Mouse (Mus musculus): ENCODE results near the gene Afdn. TPM values are rescaled to one million over a fixed set of nuclear protein-coding genes. Genes with fewer than 3 reads are reported as not detected.
A peak's percentile ranks its signal among the peaks of the same experiment; 100 is the strongest.

Afdn gene
- total RNA-seq, 1 experiment: 92.4 TPM

GRCm38 (mm10) chr17:13768531-13768930 is 8.2 kb downstream of the Afdn start:
- Histone ChIP-seq H3K9ac (ENCODE audit: insufficient read depth, low read depth, low read length, poor library complexity, severe bottlenecking) (no peak overlapping the region), H3K4me3 (ENCODE audit: insufficient read depth in 1 of 2, low read depth in 1 of 2, low read length in 2 of 2, poor library complexity in 1 of 2, severe bottlenecking in 1 of 2) (no peak overlapping the region), H3K27ac (ENCODE audit: insufficient read depth, low read depth, low read length, poor library complexity, severe bottlenecking) (no peak overlapping the region), H3K36me3 (ENCODE audit: control insufficient read depth, insufficient read depth, low read length, poor library complexity, severe bottlenecking) (no peaks in the 10 kb centered on the region), H3K9me3 (ENCODE audit: control insufficient read depth, insufficient read depth, low read depth, low read length) (no peaks in the 10 kb centered on the region), H3K4me1 (ENCODE audit: control insufficient read depth in 2 of 2, insufficient read depth in 2 of 2, low read length in 2 of 2, poor library complexity in 1 of 2) (no peaks in the 10 kb centered on the region)
- in situ Hi-C loops (cut with MboI; ENCODE audit: low sequenced_read_pairs in 2 of 2, unreplicated experiment in 2 of 2): no loop called here
- no peak for TF ChIP-seq CHD2 (IDR thresholded peaks at IDR 0.05; ENCODE audit: low read depth, low read length)
- TF ChIP-seq ZC3H11A (IDR thresholded peaks at IDR 0.05; ENCODE audit: borderline replicate concordance, low read depth, low read length): no peak
- TF ChIP-seq MAFK (IDR thresholded peaks at IDR 0.05; ENCODE audit: insufficient read depth, low read depth, low read length): no peak
- no peak for TF ChIP-seq ZNF384 (IDR thresholded peaks at IDR 0.05; ENCODE audit: low read depth, low read length)
- TF ChIP-seq HCFC1 (IDR thresholded peaks at IDR 0.05; ENCODE audit: borderline replicate concordance, insufficient read depth, low read length): no peak
- DNase-seq (ENCODE audit: low read depth, low spot score): no peak

GRCm38 (mm10) chr17:13769256-13769655 is 8.9 kb downstream of the Afdn start:
- Histone ChIP-seq H3K9me3 (ENCODE audit: control insufficient read depth, insufficient read depth, low read depth, low read length) (no peaks in the 10 kb centered on the region), H3K4me3 (ENCODE audit: insufficient read depth in 1 of 2, low read depth in 1 of 2, low read length in 2 of 2, poor library complexity in 1 of 2, severe bottlenecking in 1 of 2) (no peak overlapping the region), H3K9ac (ENCODE audit: insufficient read depth, low read depth, low read length, poor library complexity, severe bottlenecking) (no peak overlapping the region), H3K27ac (ENCODE audit: insufficient read depth, low read depth, low read length, poor library complexity, severe bottlenecking) (no peak overlapping the region), H3K4me1 (ENCODE audit: control insufficient read depth in 2 of 2, insufficient read depth in 2 of 2, low read length in 2 of 2, poor library complexity in 1 of 2) (no peaks in the 10 kb centered on the region), H3K36me3 (ENCODE audit: control insufficient read depth, insufficient read depth, low read length, poor library complexity, severe bottlenecking) (no peaks in the 10 kb centered on the region)
- no peak for DNase-seq (ENCODE audit: low read depth, low spot score)
- in situ Hi-C loops (cut with MboI; ENCODE audit: low sequenced_read_pairs in 2 of 2, unreplicated experiment in 2 of 2): no loop called here
- TF ChIP-seq ZC3H11A (IDR thresholded peaks at IDR 0.05; ENCODE audit: borderline replicate concordance, low read depth, low read length): peak; percentile 37; the same call in 1 of the 2 replicates
- no peak for TF ChIP-seq ZNF384 (IDR thresholded peaks at IDR 0.05; ENCODE audit: low read depth, low read length)

- Histone ChIP-seq H3K4me3 (ENCODE audit: insufficient read depth in 1 of 2, low read depth in 1 of 2, low read length in 2 of 2, poor library complexity in 1 of 2, severe bottlenecking in 1 of 2) (no peak overlapping the region), H3K4me1 (ENCODE audit: control insufficient read depth in 2 of 2, insufficient read depth in 2 of 2, low read length in 2 of 2, poor library complexity in 1 of 2) (no peaks in the 10 kb centered on the region), H3K36me3 (ENCODE audit: control insufficient read depth, insufficient read depth, low read length, poor library complexity, severe bottlenecking) (peaks cover 3% of the 10 kb centered on the region; the same call in 1 of the 2 replicates), H3K9ac (ENCODE audit: insufficient read depth, low read depth, low read length, poor library complexity, severe bottlenecking) (no peak overlapping the region), H3K9me3 (ENCODE audit: control insufficient read depth, insufficient read depth, low read depth, low read length) (peaks cover 1% of the 10 kb centered on the region; the same call in 1 of the 2 replicates), H3K27ac (ENCODE audit: insufficient read depth, low read depth, low read length, poor library complexity, severe bottlenecking) (no peak overlapping the region)
- TF ChIP-seq HCFC1 (IDR thresholded peaks at IDR 0.05; ENCODE audit: borderline replicate concordance, insufficient read depth, low read length): no peak
- no peak for TF ChIP-seq ZNF384 (IDR thresholded peaks at IDR 0.05; ENCODE audit: low read depth, low read length)
- TF ChIP-seq ZC3H11A (IDR thresholded peaks at IDR 0.05; ENCODE audit: borderline replicate concordance, low read depth, low read length): no peak
- no peak for TF ChIP-seq CHD2 (IDR thresholded peaks at IDR 0.05; ENCODE audit: low read depth, low read length)
- TF ChIP-seq MAFK (IDR thresholded peaks at IDR 0.05; ENCODE audit: insufficient read depth, low read depth, low read length): no peak
- in situ Hi-C loops (cut with MboI; ENCODE audit: low sequenced_read_pairs in 2 of 2, unreplicated experiment in 2 of 2): no loop called here
- DNase-seq (ENCODE audit: low read depth, low spot score): no peak
Observed at GRCm38 (mm10) chr17:13777676-13778075, 17.3 kb downstream of the Afdn start.

GRCm38 (mm10) chr17:13778865-13779264 is 18.5 kb downstream of the Afdn start:
- in situ Hi-C loops (cut with MboI; ENCODE audit: low sequenced_read_pairs in 2 of 2, unreplicated experiment in 2 of 2): no loop called here
- H3K27ac ChIP-seq (ENCODE audit: insufficient read depth, low read depth, low read length, poor library complexity, severe bottlenecking): no peak overlapping the region
- TF ChIP-seq CHD2 (IDR thresholded peaks at IDR 0.05; ENCODE audit: low read depth, low read length): no peak
- TF ChIP-seq HCFC1 (IDR thresholded peaks at IDR 0.05; ENCODE audit: borderline replicate concordance, insufficient read depth, low read length): no peak
- no peak for TF ChIP-seq ZC3H11A (IDR thresholded peaks at IDR 0.05; ENCODE audit: borderline replicate concordance, low read depth, low read length)
- TF ChIP-seq MAFK (IDR thresholded peaks at IDR 0.05; ENCODE audit: insufficient read depth, low read depth, low read length): no peak
- TF ChIP-seq ZNF384 (IDR thresholded peaks at IDR 0.05; ENCODE audit: low read depth, low read length): no peak

GRCm38 (mm10) chr17:13781948-13782347 is 21.6 kb downstream of the Afdn start:
- in situ Hi-C loops (cut with MboI; ENCODE audit: low sequenced_read_pairs in 2 of 2, unreplicated experiment in 2 of 2): no loop called here
- no peak for TF ChIP-seq ZC3H11A (IDR thresholded peaks at IDR 0.05; ENCODE audit: borderline replicate concordance, low read depth, low read length)
- TF ChIP-seq MAFK (IDR thresholded peaks at IDR 0.05; ENCODE audit: insufficient read depth, low read depth, low read length): no peak
- no peak for TF ChIP-seq HCFC1 (IDR thresholded peaks at IDR 0.05; ENCODE audit: borderline replicate concordance, insufficient read depth, low read length)
- TF ChIP-seq CHD2 (IDR thresholded peaks at IDR 0.05; ENCODE audit: low read depth, low read length): no peak
- TF ChIP-seq ZNF384 (IDR thresholded peaks at IDR 0.05; ENCODE audit: low read depth, low read length): no peak
- H3K27ac ChIP-seq (ENCODE audit: insufficient read depth, low read depth, low read length, poor library complexity, severe bottlenecking): no peak overlapping the region
- peaks cover 31% of the 10 kb centered on the region for H3K9me3 ChIP-seq (ENCODE audit: control insufficient read depth, insufficient read depth, low read depth, low read length)
- no peak overlapping the region for H3K9ac ChIP-seq (ENCODE audit: insufficient read depth, low read depth, low read length, poor library complexity, severe bottlenecking)
- H3K4me1 ChIP-seq (ENCODE audit: control insufficient read depth in 2 of 2, insufficient read depth in 2 of 2, low read length in 2 of 2, poor library complexity in 1 of 2): no peaks in the 10 kb centered on the region
- peaks cover 15% of the 10 kb centered on the region for H3K36me3 ChIP-seq (ENCODE audit: control insufficient read depth, insufficient read depth, low read length, poor library complexity, severe bottlenecking)
- no peak overlapping the region for H3K4me3 ChIP-seq (ENCODE audit: insufficient read depth in 1 of 2, low read depth in 1 of 2, low read length in 2 of 2, poor library complexity in 1 of 2, severe bottlenecking in 1 of 2)
- DNase-seq (ENCODE audit: low read depth, low spot score): no peak

More at GRCm38 (mm10) chr17:13778865-13779264, 18.5 kb downstream of the Afdn start:
- Histone ChIP-seq H3K9ac (ENCODE audit: insufficient read depth, low read depth, low read length, poor library complexity, severe bottlenecking) (no peak overlapping the region), H3K4me1 (ENCODE audit: control insufficient read depth in 2 of 2, insufficient read depth in 2 of 2, low read length in 2 of 2, poor library complexity in 1 of 2) (no peaks in the 10 kb centered on the region), H3K36me3 (ENCODE audit: control insufficient read depth, insufficient read depth, low read length, poor library complexity, severe bottlenecking) (peaks cover 3% of the 10 kb centered on the region; the same call in 1 of the 2 replicates), H3K4me3 (ENCODE audit: insufficient read depth in 1 of 2, low read depth in 1 of 2, low read length in 2 of 2, poor library complexity in 1 of 2, severe bottlenecking in 1 of 2) (no peak overlapping the region), H3K9me3 (ENCODE audit: control insufficient read depth, insufficient read depth, low read depth, low read length) (peaks cover 5% of the 10 kb centered on the region)
- DNase-seq (ENCODE audit: low read depth, low spot score): no peak

Measured in ES-E14 (cell line).